Mouse (Mus musculus) myocyte (in vitro differentiated cells): Measurements from ENCODE around the gene Elmsan1. TPM values are rescaled to one million over a fixed set of nuclear protein-coding genes. Genes with fewer than 3 reads are reported as not detected.

ENCODE experiments used
- H3K27me3 ChIP-seq: one replicate; pipeline ENCODE4 v1.6.1; 2011; ENCODE audit not compliant: control insufficient read depth, insufficient read depth, insufficient read length
- H3K36me3 ChIP-seq: one replicate; pipeline ENCODE4 v1.6.1; 2011; ENCODE audit not compliant: control insufficient read depth, insufficient read depth
- H3K4me2 ChIP-seq: one replicate; pipeline ENCODE4 v1.6.1; 2011; ENCODE audit warnings: low read depth, control low read depth
- H3K4me3 ChIP-seq: one replicate; pipeline ENCODE4 v1.5.1; 2011; ENCODE audit warnings: mild to moderate bottlenecking, control low read depth, moderate library complexity
- H3K79me2 ChIP-seq: one replicate; pipeline ENCODE4 v1.6.1; 2011; ENCODE audit not compliant: control insufficient read depth, insufficient read depth
- H3ac ChIP-seq: one replicate; pipeline ENCODE4 v1.6.1; 2011; ENCODE audit not compliant: control insufficient read depth, insufficient read length
- CEBPB ChIP-seq: IDR thresholded peaks from 2 replicates; pipeline ENCODE4 v1.6.1; 2011; ENCODE audit warnings: mild to moderate bottlenecking, moderate library complexity; ENCODE audit not compliant: poor library complexity, insufficient read depth, severe bottlenecking
- E2F4 ChIP-seq: IDR thresholded peaks from one replicate; pipeline ENCODE4 v1.6.1; 2011; ENCODE audit warnings: mild to moderate bottlenecking, control low read depth, moderate library complexity; ENCODE audit not compliant: insufficient read depth
- MAX ChIP-seq: IDR thresholded peaks from one replicate; pipeline ENCODE4 v1.6.1; 2011; ENCODE audit warnings: low read depth, mild to moderate bottlenecking, control low read depth
- MYOD1 ChIP-seq, 3 experiments: IDR thresholded peaks; one replicate each; pipeline ENCODE4 v1.6.1; 2011; ENCODE audit warnings: control low read depth in 2 of 3, low read depth in 2 of 3, mild to moderate bottlenecking in 2 of 3, moderate library complexity in 1 of 3; ENCODE audit not compliant: insufficient read length in 2 of 3, control insufficient read depth in 1 of 3
- MYOG ChIP-seq, 3 experiments: IDR thresholded peaks; one replicate each; pipeline ENCODE4 v1.6.1; 2011; ENCODE audit warnings: control low read depth in 2 of 3, low read depth in 2 of 3, mild to moderate bottlenecking in 2 of 3; ENCODE audit not compliant: insufficient read length in 2 of 3, control insufficient read depth in 1 of 3, insufficient read depth in 1 of 3
- POLR2A ChIP-seq: IDR thresholded peaks from one replicate; pipeline ENCODE4 v1.6.1; 2011; ENCODE audit warnings: low read depth, mild to moderate bottlenecking, control low read depth, moderate library complexity; ENCODE audit not compliant: insufficient read length
- POLR2AphosphoS2 ChIP-seq: IDR thresholded peaks from one replicate; pipeline ENCODE4 v1.6.1; 2011; ENCODE audit warnings: low read depth, control low read depth; ENCODE audit not compliant: insufficient read length
- REST ChIP-seq: IDR thresholded peaks from one replicate; pipeline ENCODE4 v1.6.1; 2011; ENCODE audit warnings: mild to moderate bottlenecking, control low read depth, moderate library complexity; ENCODE audit not compliant: insufficient read depth, insufficient read length
- SRF ChIP-seq: IDR thresholded peaks from one replicate; pipeline ENCODE4 v1.6.1; 2011; ENCODE audit warnings: low read depth; ENCODE audit not compliant: control insufficient read depth, insufficient read length
- TCF12 ChIP-seq: IDR thresholded peaks from one replicate; pipeline ENCODE4 v1.6.1; 2011; ENCODE audit warnings: mild to moderate bottlenecking, control low read depth; ENCODE audit not compliant: poor library complexity, insufficient read depth, severe bottlenecking
- TCF3 ChIP-seq: IDR thresholded peaks from one replicate; pipeline ENCODE4 v1.6.1; 2011; ENCODE audit warnings: low read depth, control low read depth; ENCODE audit not compliant: insufficient read length
- USF1 ChIP-seq: IDR thresholded peaks from one replicate; pipeline ENCODE4 v1.6.1; 2011; ENCODE audit warnings: low read depth, mild to moderate bottlenecking, control low read depth, moderate library complexity
- polyA plus RNA-seq: library from polyadenylated mRNA; unstranded; fragments of >200 nt; fragmentation: generic; extraction: Trizol; gene quantifications from one replicate; pipeline ENCODE4 v1.2.1, GENCODE M21; 2012; ENCODE audit warnings: missing spikeins

The Elmsan1 gene
- 13.7 TPM for polyA plus RNA-seq

DNA sequence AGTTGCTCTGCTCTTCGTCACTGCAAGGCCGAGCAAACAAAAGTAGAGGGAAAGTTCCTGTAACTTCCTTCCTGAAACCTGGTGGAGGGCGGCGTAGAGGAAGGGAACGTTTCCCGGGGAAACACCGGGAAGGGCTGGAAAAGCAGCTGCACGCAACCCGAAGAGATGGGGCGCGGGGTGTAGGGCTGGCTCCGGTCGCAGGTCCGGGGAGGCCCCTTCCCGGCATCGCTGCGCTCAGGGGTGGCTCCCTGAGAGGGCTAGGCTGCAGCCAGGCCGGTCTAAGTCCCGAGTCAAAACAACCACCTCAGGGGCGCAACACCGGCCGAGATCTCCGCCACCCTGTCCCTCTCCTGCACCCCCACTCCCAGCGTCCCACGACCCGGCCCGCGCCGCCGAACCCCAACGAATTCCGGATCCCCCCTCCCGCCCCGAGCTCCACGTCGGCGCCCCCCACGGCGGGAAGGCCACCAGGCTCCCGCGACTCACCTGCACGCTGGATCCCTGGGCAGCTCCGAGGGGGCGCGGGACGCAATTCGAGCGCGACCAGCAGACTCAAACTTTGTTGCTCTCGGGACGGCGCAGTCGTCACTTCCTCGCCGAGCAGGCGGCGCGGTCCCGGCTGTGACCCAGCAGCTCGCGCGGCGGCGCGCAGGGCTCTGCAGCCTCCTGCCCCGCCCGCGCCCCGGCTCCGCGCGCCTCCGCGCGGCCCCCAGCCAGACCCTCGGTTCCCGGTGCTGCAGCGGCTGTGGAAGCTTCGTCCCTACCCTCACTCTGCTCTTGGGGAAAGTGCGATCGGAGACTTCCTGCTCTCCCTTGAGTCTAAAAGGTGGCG, at the start of gene Elmsan1:
Gene Elmsan1 (minus strand): TSS at position 593 of the 832 bp plus-strand sequence.
- H3K36me3 ChIP-seq = no peaks in the 10 kb centered on the region
- H3K27me3 ChIP-seq = no peaks in the 10 kb centered on the region
- H3ac ChIP-seq = peak within 1 kb of the TSS; percentile 65
- peak within 1 kb of the TSS; percentile 91 for H3K4me2 ChIP-seq
- peak within 1 kb of the TSS; percentile 72 for H3K4me3 ChIP-seq
- H3K79me2 ChIP-seq = peaks cover 40% of the 10 kb centered on the region
- TF ChIP-seq MYOG (IDR thresholded peaks at IDR 0.05; ENCODE audit: control insufficient read depth in 1 of 3, insufficient read depth in 1 of 3, insufficient read length in 2 of 3, low read depth in 2 of 3) (peak in 1 of 3 experiments; percentile 43), TCF12 (no peak), CEBPB (no peak), POLR2A (peak; percentile 89), POLR2AphosphoS2 (peak; percentile 70), MYOD1 (IDR thresholded peaks at IDR 0.05; ENCODE audit: control insufficient read depth in 1 of 3, insufficient read length in 2 of 3, low read depth in 2 of 3) (peak in 1 of 3 experiments; percentile 5)

DNA sequence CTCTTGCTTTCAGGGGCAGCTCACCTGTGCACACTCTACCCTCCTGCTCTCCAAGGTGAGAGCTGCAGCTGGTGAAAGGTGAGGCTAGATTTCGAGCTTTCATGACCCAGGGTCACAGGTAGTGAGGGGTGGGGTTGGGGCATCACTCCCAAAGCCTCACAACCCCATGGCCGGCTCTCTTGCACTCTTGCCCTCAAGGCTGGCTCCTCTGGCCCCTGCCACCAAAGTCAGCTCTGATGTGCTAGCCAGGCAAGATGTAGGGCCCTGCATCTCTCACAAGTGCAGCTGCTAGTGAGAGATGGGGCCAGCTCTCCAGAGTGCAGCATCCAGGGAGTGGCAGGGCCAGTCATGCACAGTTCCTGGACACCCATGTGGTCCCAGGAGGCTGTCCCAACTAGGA, 48.6 kb upstream of the Elmsan1 start:
- Histone ChIP-seq H3K27me3 (no peaks in the 10 kb centered on the region), H3K36me3 (no peaks in the 10 kb centered on the region), H3K79me2 (no peaks in the 10 kb centered on the region), H3ac (no peak overlapping the region), H3K4me3 (no peak overlapping the region), H3K4me2 (no peak overlapping the region)
- TF ChIP-seq E2F4 (no peak), POLR2A (no peak), MYOD1 (IDR thresholded peaks at IDR 0.05; ENCODE audit: control insufficient read depth in 1 of 3, insufficient read length in 2 of 3, low read depth in 2 of 3) (no peak)

DNA sequence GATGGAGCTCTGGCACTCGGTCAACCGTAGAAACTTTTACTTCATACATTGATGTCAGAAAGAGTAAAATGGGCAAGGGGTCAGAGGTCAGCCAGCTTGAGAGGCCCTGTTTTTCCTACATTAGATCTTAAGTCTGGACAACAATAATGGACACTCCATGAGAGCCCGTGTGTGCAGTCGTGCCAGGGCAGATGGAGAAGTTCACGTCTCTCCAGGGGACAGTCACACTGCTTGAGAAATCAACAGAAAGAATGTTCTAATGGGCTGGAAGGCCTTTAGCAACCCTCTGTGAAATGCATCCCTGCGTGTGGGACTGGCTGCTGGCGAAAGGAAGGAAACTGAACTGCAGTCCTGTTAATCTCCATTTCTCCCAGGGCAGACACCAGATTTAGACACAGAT, 41.7 kb upstream of the Elmsan1 start:
- no peak overlapping the region for H3K4me2 ChIP-seq
- H3K36me3 ChIP-seq = no peaks in the 10 kb centered on the region
- no peaks in the 10 kb centered on the region for H3K79me2 ChIP-seq
- TF ChIP-seq REST (no peak), USF1 (no peak), POLR2A (no peak), MYOD1 (IDR thresholded peaks at IDR 0.05; ENCODE audit: control insufficient read depth in 1 of 3, insufficient read length in 2 of 3, low read depth in 2 of 3) (no peak), SRF (no peak), POLR2AphosphoS2 (no peak), TCF3 (no peak), TCF12 (no peak), MYOG (IDR thresholded peaks at IDR 0.05; ENCODE audit: control insufficient read depth in 1 of 3, insufficient read depth in 1 of 3, insufficient read length in 2 of 3, low read depth in 2 of 3) (no peak), E2F4 (no peak), CEBPB (no peak), MAX (no peak)
- H3K27me3 ChIP-seq = no peaks in the 10 kb centered on the region
- no peak overlapping the region for H3ac ChIP-seq
- H3K4me3 ChIP-seq = no peak overlapping the region

DNA sequence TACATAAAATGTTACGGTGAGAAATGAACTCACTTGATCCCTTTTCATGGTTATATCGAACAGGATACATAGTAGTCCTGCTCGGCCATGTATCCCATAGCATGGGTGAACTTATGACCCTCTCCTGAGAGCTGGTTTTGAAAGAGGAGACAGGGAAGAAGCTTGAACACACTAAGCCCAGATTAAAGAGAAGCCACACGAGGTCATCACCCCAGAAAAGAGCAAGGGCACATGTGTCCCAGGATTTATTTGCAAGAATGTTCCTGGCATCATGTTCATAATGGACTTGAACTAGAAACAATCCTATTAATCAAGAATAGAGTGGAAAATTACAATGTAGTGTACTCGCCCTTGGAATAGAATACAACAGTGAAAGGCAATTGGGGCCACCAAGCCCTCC, 36.2 kb upstream of the Elmsan1 start:
- H3K27me3 ChIP-seq = no peaks in the 10 kb centered on the region
- TF ChIP-seq MAX = no peak
- no peak for TF ChIP-seq REST
- TF ChIP-seq MYOD1 (IDR thresholded peaks at IDR 0.05; ENCODE audit: control insufficient read depth in 1 of 3, insufficient read length in 2 of 3, low read depth in 2 of 3) = no peak
- TF ChIP-seq TCF3 = no peak
- no peak for TF ChIP-seq POLR2AphosphoS2
- TF ChIP-seq SRF = no peak
- no peak for TF ChIP-seq USF1
- no peak for TF ChIP-seq CEBPB
- no peak for TF ChIP-seq POLR2A
- TF ChIP-seq MYOG (IDR thresholded peaks at IDR 0.05; ENCODE audit: control insufficient read depth in 1 of 3, insufficient read depth in 1 of 3, insufficient read length in 2 of 3, low read depth in 2 of 3) = no peak
- TF ChIP-seq TCF12 = no peak
- TF ChIP-seq E2F4 = no peak
- H3K79me2 ChIP-seq = no peaks in the 10 kb centered on the region
- no peaks in the 10 kb centered on the region for H3K36me3 ChIP-seq
- no peak overlapping the region for H3K4me2 ChIP-seq
- no peak overlapping the region for H3K4me3 ChIP-seq
- H3ac ChIP-seq = no peak overlapping the region

DNA sequence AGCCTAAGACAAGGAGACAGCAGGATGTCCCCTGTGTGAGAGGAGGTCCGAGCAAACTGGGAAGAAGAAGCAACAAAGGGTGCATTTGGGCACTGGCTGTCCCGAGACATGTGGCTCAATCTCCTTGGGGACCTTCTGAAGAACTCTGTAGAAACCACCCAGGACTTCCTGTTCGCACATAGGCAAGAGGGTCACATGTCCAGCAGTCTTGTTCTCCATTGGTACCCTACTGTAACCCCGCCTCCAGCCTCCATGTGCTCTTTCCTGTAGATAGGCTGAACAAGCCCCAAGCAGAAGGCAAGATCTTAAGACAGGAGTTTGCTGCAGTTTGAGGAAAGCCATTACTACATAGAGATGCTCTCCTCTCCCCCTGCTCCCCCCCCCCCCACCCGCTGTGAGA, 34.1 kb upstream of the Elmsan1 start:
- Histone ChIP-seq H3K4me2 (no peak overlapping the region), H3K79me2 (no peaks in the 10 kb centered on the region), H3K4me3 (no peak overlapping the region), H3ac (no peak overlapping the region), H3K36me3 (no peaks in the 10 kb centered on the region), H3K27me3 (no peaks in the 10 kb centered on the region)
- TF ChIP-seq MAX (no peak), TCF3 (no peak), TCF12 (no peak), CEBPB (no peak), USF1 (no peak), MYOG (IDR thresholded peaks at IDR 0.05; ENCODE audit: control insufficient read depth in 1 of 3, insufficient read depth in 1 of 3, insufficient read length in 2 of 3, low read depth in 2 of 3) (no peak), REST (no peak), POLR2AphosphoS2 (no peak), E2F4 (no peak), POLR2A (no peak), MYOD1 (IDR thresholded peaks at IDR 0.05; ENCODE audit: control insufficient read depth in 1 of 3, insufficient read length in 2 of 3, low read depth in 2 of 3) (no peak), SRF (no peak)
